Mouse (Mus musculus) ES-E14 (cell line): ENCODE measurements around the gene Ifit3.

ENCODE experiments used
- HCFC1 ChIP-seq: IDR thresholded peaks from 2 replicates; pipeline ENCODE4 v1.6.1; 2012; ENCODE audit warnings: low read length, inconsistent platforms, borderline replicate concordance; ENCODE audit not compliant: insufficient read depth
- MAFK ChIP-seq: IDR thresholded peaks from 2 replicates; pipeline ENCODE4 v1.6.1; 2014; ENCODE audit warnings: mild to moderate bottlenecking, low read depth, low read length, inconsistent platforms; ENCODE audit not compliant: insufficient read depth

GRCm38 (mm10) chr19:34539422-34539821 lies 43.9 kb upstream of the Ifit3 start:
- no peak for TF ChIP-seq HCFC1
- TF ChIP-seq MAFK = no peak
